Mouse (Mus musculus) hindbrain, embryonic 11.5 days (tissue): ENCODE results near the gene Snx4. TPM values are rescaled to one million over a fixed set of nuclear protein-coding genes. Genes with fewer than 3 reads are reported as not detected.

Experiments used
- ATAC-seq: fragments of 200-750 bp; cut with Nextera tagmentation; 2 replicates; pipeline ENCODE4 v1.8.0; 2017; ENCODE audit warnings: mild to moderate bottlenecking, moderate TSS enrichment, moderate library complexity; ENCODE audit not compliant: low FRiP score
- DNase-seq: peaks from one replicate; pipeline ENCODE4 v3.0.0-alpha.2; 2015; ENCODE audit warnings: low spot score
- H3K27ac ChIP-seq: fragments of 300-500 bp; sonication (generic); 2 replicates; pipeline ENCODE4 v1.5.1; 2014; ENCODE audit warnings: mild to moderate bottlenecking, low read depth, low read length
- H3K27me3 ChIP-seq: fragments of 300-500 bp; sonication (generic); 2 replicates; pipeline ENCODE4 v1.6.1; 2014; ENCODE audit warnings: mild to moderate bottlenecking, low read length, moderate library complexity, mixed read lengths; ENCODE audit not compliant: control insufficient read depth, insufficient read depth
- H3K36me3 ChIP-seq: fragments of 300-500 bp; sonication (generic); 2 replicates; pipeline ENCODE4 v1.6.1; 2014; ENCODE audit warnings: mild to moderate bottlenecking, low read length, moderate library complexity, mixed read lengths; ENCODE audit not compliant: control insufficient read depth, insufficient read depth
- H3K4me1 ChIP-seq: fragments of 300-500 bp; sonication (generic); replicated peaks from 2 replicates; pipeline ENCODE4 v1.6.1; 2014; ENCODE audit warnings: low read length, mixed read lengths; ENCODE audit not compliant: control insufficient read depth, insufficient read depth
- H3K4me2 ChIP-seq: fragments of 300-500 bp; sonication (generic); replicated peaks from 2 replicates; pipeline ENCODE4 v1.6.1; 2014; ENCODE audit warnings: mild to moderate bottlenecking, low read depth, low read length
- H3K4me3 ChIP-seq: fragments of 300-500 bp; sonication (generic); 2 replicates; pipeline ENCODE4 v1.5.1; 2014; ENCODE audit warnings: low read depth, low read length
- H3K9ac ChIP-seq: fragments of 300-500 bp; sonication (generic); 2 replicates; pipeline ENCODE4 v1.6.1; 2014; ENCODE audit warnings: low read depth, low read length
- H3K9me3 ChIP-seq: fragments of 300-500 bp; sonication (generic); 2 replicates; pipeline ENCODE4 v1.6.1; 2016; ENCODE audit warnings: low read length; ENCODE audit not compliant: control insufficient read depth
- WGBS: fragments of 180-500 bp; shearing (Covaris S2); extraction: QIAGEN DNeasy Blood & Tissue Kit; methylation state at CpG from one replicate; pipeline ENCODE4 v1.1.7; 2014; 5-methylcytosine and 5-hydroxymethylcytosine counted together
- polyA plus RNA-seq: library from polyadenylated mRNA; unstranded; fragments of >200 nt; fragmentation: Nextera tagmentation; extraction: Ambion mirVana; gene quantifications from 2 replicates; pipeline ENCODE4 v1.2.1, GENCODE M21; 2014

Snx4 gene
- polyA plus RNA-seq, 1 experiment from 2014 or later, result 77.2 TPM

- H3K36me3 ChIP-seq, result peaks cover 11% of the 10 kb centered on the region
- H3K27me3 ChIP-seq, result no peaks in the 10 kb centered on the region
- no peak overlapping the region for H3K27ac ChIP-seq
- no peaks in the 10 kb centered on the region for H3K4me1 ChIP-seq
- WGBS, result 88% methylated on average over 2 of the region's 2 CpGs
- H3K9me3 ChIP-seq, result no peaks in the 10 kb centered on the region
- H3K9ac ChIP-seq, result no peak overlapping the region
- ATAC-seq (no peak), DNase-seq (no peak)
- H3K4me2 ChIP-seq, result no peak overlapping the region
- H3K4me3 ChIP-seq, result no peak overlapping the region
Observed at GRCm38 (mm10) chr16:33239305-33239704, 11.9 kb upstream of the Snx4 start.

GRCm38 (mm10) chr16:33242046-33242445 lies 9.2 kb upstream of the Snx4 start:
- no peak overlapping the region for H3K9ac ChIP-seq
- no peak for DNase-seq
- peaks cover 11% of the 10 kb centered on the region for H3K36me3 ChIP-seq
- no peak overlapping the region for H3K4me2 ChIP-seq
- H3K4me1 ChIP-seq, result no peaks in the 10 kb centered on the region
- no peaks in the 10 kb centered on the region for H3K9me3 ChIP-seq
- no peak overlapping the region for H3K27ac ChIP-seq
- ATAC-seq, result no peak
- 91% methylated on average over 6 of the region's 6 CpGs for WGBS
- no peak overlapping the region for H3K4me3 ChIP-seq
- no peaks in the 10 kb centered on the region for H3K27me3 ChIP-seq

GRCm38 (mm10) chr16:33244136-33244691 lies 7.0 kb upstream of the Snx4 start:
- peaks cover 11% of the 10 kb centered on the region for H3K36me3 ChIP-seq

GRCm38 (mm10) chr16:33244933-33245470 lies 6.2 kb upstream of the Snx4 start:
- Histone ChIP-seq H3K4me1 (no peaks in the 10 kb centered on the region), H3K4me2 (no peak overlapping the region), H3K36me3 (peaks cover 11% of the 10 kb centered on the region), H3K27ac (no peak overlapping the region), H3K9me3 (no peaks in the 10 kb centered on the region), H3K9ac (no peak overlapping the region), H3K4me3 (no peak overlapping the region), H3K27me3 (no peaks in the 10 kb centered on the region)
- 92% methylated on average over 9 of the region's 9 CpGs for WGBS
- no peak for DNase-seq
- no peak for ATAC-seq

More at GRCm38 (mm10) chr16:33244136-33244691, 7.0 kb upstream of the Snx4 start:
- H3K9me3 ChIP-seq, result no peaks in the 10 kb centered on the region
- DNase-seq (no peak), ATAC-seq (no peak)
- H3K27ac ChIP-seq, result no peak overlapping the region
- no peak overlapping the region for H3K4me2 ChIP-seq
- H3K4me1 ChIP-seq, result no peaks in the 10 kb centered on the region
- no peaks in the 10 kb centered on the region for H3K27me3 ChIP-seq
- 92% methylated on average over 6 of the region's 6 CpGs for whole genome bisulfite sequencing
- no peak overlapping the region for H3K9ac ChIP-seq
- H3K4me3 ChIP-seq, result no peak overlapping the region

- Histone ChIP-seq H3K4me3 (no peak overlapping the region), H3K9me3 (no peaks in the 10 kb centered on the region), H3K4me2 (no peak overlapping the region), H3K27me3 (no peaks in the 10 kb centered on the region), H3K4me1 (no peaks in the 10 kb centered on the region), H3K9ac (no peak overlapping the region), H3K36me3 (peaks cover 7% of the 10 kb centered on the region; the same call in 1 of the 2 replicates), H3K27ac (no peak overlapping the region)
- ATAC-seq, result no peak
- DNase-seq, result no peak
- 85% methylated on average over 5 of the region's 5 CpGs for WGBS
Observed at GRCm38 (mm10) chr16:33246526-33246925, 4.7 kb upstream of the Snx4 start.

GRCm38 (mm10) chr16:33247006-33247405 lies 4.2 kb upstream of the Snx4 start:
- no peak overlapping the region for H3K9ac ChIP-seq
- no peak overlapping the region for H3K27ac ChIP-seq
- DNase-seq (no peak), ATAC-seq (no peak)
- H3K4me2 ChIP-seq, result no peak overlapping the region
- H3K4me1 ChIP-seq, result no peaks in the 10 kb centered on the region
- H3K4me3 ChIP-seq, result no peak overlapping the region
- H3K36me3 ChIP-seq, result peaks cover 4% of the 10 kb centered on the region; the same call in 1 of the 2 replicates
- H3K27me3 ChIP-seq, result no peaks in the 10 kb centered on the region
- H3K9me3 ChIP-seq, result no peaks in the 10 kb centered on the region
- WGBS, result 88% methylated on average over 2 of the region's 2 CpGs

GRCm38 (mm10) chr16:33250651-33251120 lies 556 bp upstream of the Snx4 start:
- H3K27ac ChIP-seq, result no peak overlapping the region
- DNase-seq (no peak), ATAC-seq (peak; percentile 2; the same call in 1 of the 2 replicates)
- H3K36me3 ChIP-seq, result no peaks in the 10 kb centered on the region
- no peaks in the 10 kb centered on the region for H3K27me3 ChIP-seq
- H3K4me3 ChIP-seq, result peak overlapping the region; percentile 84
- 0 out of 2 replicates have a peak overlapping the region, but pooled peaks have one; percentile 16 for H3K9ac ChIP-seq
- no peaks in the 10 kb centered on the region for H3K4me1 ChIP-seq
- no peaks in the 10 kb centered on the region for H3K9me3 ChIP-seq
- peak overlapping the region; percentile 51 for H3K4me2 ChIP-seq
- 24% methylated on average over 9 of the region's 9 CpGs for WGBS

GRCm38 (mm10) chr16:33255601-33256000 lies 4.4 kb downstream of the Snx4 start:
- no peak for ATAC-seq

GRCm38 (mm10) chr16:33258530-33258929 lies 7.3 kb downstream of the Snx4 start:
- H3K9me3 ChIP-seq, result no peaks in the 10 kb centered on the region
- no peak for ATAC-seq
- H3K27ac ChIP-seq, result no peak overlapping the region
- no peak overlapping the region for H3K4me3 ChIP-seq
- H3K36me3 ChIP-seq, result no peaks in the 10 kb centered on the region
- H3K9ac ChIP-seq, result no peak overlapping the region
- 99% methylated on average over 2 of the region's 2 CpGs for WGBS
- DNase-seq, result no peak
- H3K4me1 ChIP-seq, result no peaks in the 10 kb centered on the region
- H3K27me3 ChIP-seq, result no peaks in the 10 kb centered on the region
- no peak overlapping the region for H3K4me2 ChIP-seq

More at GRCm38 (mm10) chr16:33255601-33256000, 4.4 kb downstream of the Snx4 start:
- no peak overlapping the region for H3K9ac ChIP-seq
- no peak for DNase-seq
- H3K27ac ChIP-seq, result no peak overlapping the region
- no peaks in the 10 kb centered on the region for H3K27me3 ChIP-seq
- no peaks in the 10 kb centered on the region for H3K9me3 ChIP-seq
- no peak overlapping the region for H3K4me2 ChIP-seq
- 85% methylated on average over 7 of the region's 7 CpGs for WGBS
- H3K4me1 ChIP-seq, result no peaks in the 10 kb centered on the region
- no peaks in the 10 kb centered on the region for H3K36me3 ChIP-seq
- no peak overlapping the region for H3K4me3 ChIP-seq
